Mouse (Mus musculus): ENCODE data around the gene Dusp15.

GRCm38 (mm10) chr2:152905036-152905829, 46.3 kb downstream of the Dusp15 start:
- TF ChIP-seq POLR2A (IDR thresholded peaks at IDR 0.05; ENCODE audit: control insufficient read depth, extremely low read depth, insufficient read depth, low read length, poor library complexity), result no peak
- no peak for TF ChIP-seq CTCF (IDR thresholded peaks at IDR 0.05; ENCODE audit: borderline replicate concordance, control insufficient read depth, extremely low read depth, insufficient read depth, low read length, poor library complexity)

Data from thymus, adult 2 months (tissue).